Mouse (Mus musculus) brain, embryonic 14.5 days (tissue): Measurements from ENCODE around the gene St8sia1.

ENCODE experiments used
- CTCF ChIP-seq: fragments of 200-500 bp; IDR thresholded peaks from 2 replicates; pipeline ENCODE4 v1.5.1; 2012; ENCODE audit warnings: inconsistent platforms, mild to moderate bottlenecking, moderate library complexity, borderline replicate concordance; ENCODE audit not compliant: insufficient read depth, insufficient read length; ENCODE audit errors: extremely low read depth
- POLR2A ChIP-seq: fragments of 200-500 bp; IDR thresholded peaks from 2 replicates; pipeline ENCODE4 v1.6.1; 2012; ENCODE audit warnings: mild to moderate bottlenecking, inconsistent platforms, borderline replicate concordance; ENCODE audit not compliant: poor library complexity, insufficient read depth, insufficient read length, severe bottlenecking; ENCODE audit errors: extremely low read depth

GRCm38 (mm10) chr6:142855761-142856160, 108.5 kb downstream of the St8sia1 start:
- no peak for TF ChIP-seq POLR2A
- TF ChIP-seq CTCF, result no peak
